Comparison of ENCODE assay signal across 9 mouse cellular contexts in genomic region chr5:115614948-115615347, GRCm38 (mm10). TPM values are rescaled to one million over a fixed set of nuclear protein-coding genes. Genes with fewer than 3 reads are reported as not detected.
DNase-seq lines count a peak whose midpoint lies in the region; ATAC-seq and TF ChIP-seq lines count a peak whose summit lies in the region.
"Had no signal": no experiment of that assay in that cellular context is flagged by ENCODE, and none has a peak within 500 bp of the region (broad histone marks: within the 10 kb centered on the region; RNA-seq: fewer than 3 reads in every experiment).

No protein-coding gene starts in this region.

- no peak overlapping the region for H3K4me2 ChIP-seq in hindbrain, embryonic 12.5 days (replicated peaks)
- no peak overlapping the region for H3K4me2 ChIP-seq in stomach, postnatal 0 days (replicated peaks; ENCODE audit: low read depth)
- H3K4me2 ChIP-seq: liver, embryonic 15.5 days had no signal

- no peaks in the 10 kb centered on the region for H3K4me1 ChIP-seq in hindbrain, embryonic 10.5 days (replicated peaks)
- H3K4me1 ChIP-seq in hindbrain, embryonic 12.5 days: no peaks in the 10 kb centered on the region
- no peaks in the 10 kb centered on the region for H3K4me1 ChIP-seq in lung, adult 2 months (ENCODE audit: control insufficient read depth, insufficient read depth, low read length)
- H3K4me1 ChIP-seq in stomach, postnatal 0 days (replicated peaks; ENCODE audit: control insufficient read depth, insufficient read depth): no peaks in the 10 kb centered on the region

- peak; percentile 38 for DNase-seq in hindbrain, embryonic 10.5 days (ENCODE audit: low spot score)
- peak; percentile 82 to 83 for DNase-seq in B cell, adult 2 months
- DNase-seq in adrenal gland, adult 18-20 months (ENCODE audit: low spot score in 2 of 2): peak; percentile 32 to 60
- peak; percentile 42 for DNase-seq in gastrocnemius, postnatal 25 days
- peak; percentile 20 for DNase-seq in lung, adult 2 months
- DNase-seq in stomach, postnatal 0 days (ENCODE audit: low spot score): peak; percentile 75
- DNase-seq in layer of hippocampus, adult 11-12 months (ENCODE audit: low spot score): no peak

- no peaks in the 10 kb centered on the region for H3K27me3 ChIP-seq in hindbrain, embryonic 10.5 days (ENCODE audit: insufficient read depth, poor library complexity, severe bottlenecking)
- H3K27me3 ChIP-seq in hindbrain, embryonic 12.5 days: no peaks in the 10 kb centered on the region
- no peaks in the 10 kb centered on the region for H3K27me3 ChIP-seq in stomach, postnatal 0 days (ENCODE audit: control insufficient read depth, insufficient read depth, low read length)
- H3K27me3 ChIP-seq: liver, embryonic 15.5 days had no signal

- no peak for TF ChIP-seq EP300 in stomach, postnatal 0 days (optimal IDR thresholded peaks at IDR 0.05)

- no peak overlapping the region for H3K9ac ChIP-seq in hindbrain, embryonic 12.5 days
- H3K9ac ChIP-seq in stomach, postnatal 0 days (ENCODE audit: low read length): no peak overlapping the region
- H3K9ac ChIP-seq: liver, embryonic 15.5 days had no signal

- 86% methylated on average over 7 of the region's 7 CpGs for WGBS in hindbrain, embryonic 10.5 days
- 82% methylated on average over 7 of the region's 7 CpGs for WGBS in hindbrain, embryonic 12.5 days
- WGBS in lung, adult 2 months: 67% methylated on average over 7 of the region's 7 CpGs
- 78% methylated on average over 7 of the region's 7 CpGs for WGBS in stomach, postnatal 0 days

- no peaks in the 10 kb centered on the region for H3K9me3 ChIP-seq in hindbrain, embryonic 10.5 days
- no peaks in the 10 kb centered on the region for H3K9me3 ChIP-seq in hindbrain, embryonic 12.5 days (replicated peaks)
- H3K9me3 ChIP-seq in stomach, postnatal 0 days (ENCODE audit: control insufficient read depth, low read length): no peaks in the 10 kb centered on the region
- H3K9me3 ChIP-seq: liver, embryonic 15.5 days had no signal

- ATAC-seq in hindbrain, embryonic 12.5 days (ENCODE audit: low FRiP score): no peak
- ATAC-seq in stomach, postnatal 0 days (ENCODE audit: low FRiP score, low TSS enrichment): peak; percentile 31

- no peak overlapping the region for H3K4me3 ChIP-seq in hindbrain, embryonic 10.5 days
- no peak overlapping the region for H3K4me3 ChIP-seq in hindbrain, embryonic 12.5 days
- H3K4me3 ChIP-seq in lung, adult 2 months (replicated peaks; ENCODE audit: extremely low read depth, low read depth, low read length): no peak overlapping the region
- no peak overlapping the region for H3K4me3 ChIP-seq in stomach, postnatal 0 days (ENCODE audit: low read depth, low read length)
- H3K4me3 ChIP-seq: liver, embryonic 15.5 days had no signal

- TF ChIP-seq POLR2A in lung, adult 2 months (IDR thresholded peaks at IDR 0.05; ENCODE audit: borderline replicate concordance, extremely low read depth, low read depth, low read length): no peak

- peak; percentile 50 for TF ChIP-seq CTCF in lung, adult 2 months (IDR thresholded peaks at IDR 0.05; ENCODE audit: insufficient read depth, low read length)
- peak; percentile 73 for TF ChIP-seq CTCF in stomach, postnatal 0 days (IDR thresholded peaks at IDR 0.05; ENCODE audit: low read depth)

- H3K27ac ChIP-seq in hindbrain, embryonic 10.5 days: no peak overlapping the region
- no peak overlapping the region for H3K27ac ChIP-seq in hindbrain, embryonic 12.5 days
- no peak overlapping the region for H3K27ac ChIP-seq in stomach, postnatal 0 days (replicated peaks)
- H3K27ac ChIP-seq: liver, embryonic 15.5 days had no signal

- H3K36me3 ChIP-seq in hindbrain, embryonic 10.5 days: peaks cover 100% of the 10 kb centered on the region
- H3K36me3 ChIP-seq in hindbrain, embryonic 12.5 days: peaks cover 100% of the 10 kb centered on the region
- peaks cover 60% of the 10 kb centered on the region for H3K36me3 ChIP-seq in stomach, postnatal 0 days (ENCODE audit: control insufficient read depth, insufficient read depth, low read length)

RNA-seq across cellular contexts. Expression of gene Rab35, which starts 16.8 kb away (rescaled TPM):
- polyA plus RNA-seq in hindbrain, embryonic 10.5 days (2016; fragmentation: Nextera tagmentation; extraction: Ambion mirVana): 13.3 and 15.7 TPM in 2 replicates
- polyA plus RNA-seq in hindbrain, embryonic 12.5 days (2016; fragmentation: Nextera tagmentation; extraction: Ambion mirVana): 19.7 and 20.6 TPM in 2 replicates
- 10 to 100 TPM; 60.6 to 64.4 TPM for total RNA-seq in adrenal gland, adult 18-20 months (2021)
- total RNA-seq in gastrocnemius, postnatal 25 days (2021): 10 to 100 TPM; 28.1 to 31.2 TPM
- 62.3 and 70.3 TPM in 2 replicates for polyA plus RNA-seq in lung, adult 2 months (2012; rRNA removed)
- 20.0 and 20.3 TPM in 2 replicates for polyA plus RNA-seq in stomach, postnatal 0 days (2015; fragmentation: Nextera tagmentation; extraction: Ambion mirVana)

RNA-seq across cellular contexts. Expression of gene Gcn1l1, which starts 49.9 kb away (rescaled TPM):
- 56.9 and 57.5 TPM in 2 replicates for polyA plus RNA-seq in hindbrain, embryonic 10.5 days (2016; fragmentation: Nextera tagmentation; extraction: Ambion mirVana)
- 57.6 and 62.5 TPM in 2 replicates for polyA plus RNA-seq in hindbrain, embryonic 12.5 days (2016; fragmentation: Nextera tagmentation; extraction: Ambion mirVana)
- total RNA-seq in adrenal gland, adult 18-20 months (2021): 10 to 100 TPM; 51.7 to 59.0 TPM
- total RNA-seq in gastrocnemius, postnatal 25 days (2021): 10 to 100 TPM; 26.1 to 30.7 TPM
- 36.8 and 52.8 TPM in 2 replicates for polyA plus RNA-seq in lung, adult 2 months (2012; rRNA removed)
- polyA plus RNA-seq in stomach, postnatal 0 days (2015; fragmentation: Nextera tagmentation; extraction: Ambion mirVana): 11.2 and 11.7 TPM in 2 replicates

RNA-seq across cellular contexts. Expression of gene Rplp0, which starts 55.7 kb away (rescaled TPM):
- polyA plus RNA-seq in hindbrain, embryonic 10.5 days (2016; fragmentation: Nextera tagmentation; extraction: Ambion mirVana): 1,124 and 1,374 TPM in 2 replicates
- polyA plus RNA-seq in hindbrain, embryonic 12.5 days (2016; fragmentation: Nextera tagmentation; extraction: Ambion mirVana): 819 and 900 TPM in 2 replicates
- total RNA-seq in adrenal gland, adult 18-20 months (2021): 100 to 1,000 TPM; 706 to 758 TPM
- total RNA-seq in gastrocnemius, postnatal 25 days (2021): 100 to 1,000 TPM; 558 to 572 TPM
- 1,185 and 1,411 TPM in 2 replicates for polyA plus RNA-seq in lung, adult 2 months (2012; rRNA removed)
- polyA plus RNA-seq in stomach, postnatal 0 days (2015; fragmentation: Nextera tagmentation; extraction: Ambion mirVana): 1,317 and 1,335 TPM in 2 replicates
